Mouse (Mus musculus): ENCODE data around the gene Pcdh7. TPM values are rescaled to one million over a fixed set of nuclear protein-coding genes. Genes with fewer than 3 reads are reported as not detected.

Gene Pcdh7
- polyA plus RNA-seq, 1 experiment from 2014 or later, result 22.8 TPM

DNA sequence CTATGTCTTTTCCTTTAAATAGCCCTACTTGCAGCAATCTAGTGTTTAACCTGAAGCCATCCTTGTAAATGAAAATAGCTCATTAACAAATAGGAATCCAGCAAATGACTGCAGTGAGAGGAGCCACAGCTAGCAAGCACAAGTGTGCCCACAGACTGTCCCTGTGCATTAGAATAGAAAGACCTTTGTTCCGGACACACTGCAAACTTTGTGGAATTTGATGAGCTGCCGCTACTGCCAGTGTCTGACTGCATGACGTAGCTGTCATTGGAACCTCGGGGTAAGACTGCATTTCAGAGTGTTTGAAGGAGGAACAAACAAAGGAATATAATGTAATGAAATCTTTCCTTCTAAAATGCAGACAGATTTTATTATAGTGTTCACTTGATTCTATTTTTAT is 326.4 kb downstream of the Pcdh7 start:
- Histone ChIP-seq H3K4me3 (ENCODE audit: low read length) (no peak overlapping the region), H3K27ac (ENCODE audit: low read length) (no peak overlapping the region), H3K36me3 (ENCODE audit: control insufficient read depth, insufficient read depth) (no peaks in the 10 kb centered on the region), H3K27me3 (ENCODE audit: control insufficient read depth, insufficient read depth, low read length) (no peaks in the 10 kb centered on the region), H3K9me3 (replicated peaks; ENCODE audit: control insufficient read depth, low read length) (no peaks in the 10 kb centered on the region), H3K4me2 (ENCODE audit: low read depth, low read length) (peak overlapping the region; percentile 21; the same call in 1 of the 2 replicates), H3K4me1 (ENCODE audit: control insufficient read depth, insufficient read depth, low read length) (peaks cover 6% of the 10 kb centered on the region), H3K9ac (ENCODE audit: low read length) (no peak overlapping the region)
- WGBS, result 35% methylated on average over 4 of the region's 4 CpGs
- ATAC-seq (replicated peaks; ENCODE audit: extremely low read depth, insufficient read depth, low FRiP score), result no peak

DNA sequence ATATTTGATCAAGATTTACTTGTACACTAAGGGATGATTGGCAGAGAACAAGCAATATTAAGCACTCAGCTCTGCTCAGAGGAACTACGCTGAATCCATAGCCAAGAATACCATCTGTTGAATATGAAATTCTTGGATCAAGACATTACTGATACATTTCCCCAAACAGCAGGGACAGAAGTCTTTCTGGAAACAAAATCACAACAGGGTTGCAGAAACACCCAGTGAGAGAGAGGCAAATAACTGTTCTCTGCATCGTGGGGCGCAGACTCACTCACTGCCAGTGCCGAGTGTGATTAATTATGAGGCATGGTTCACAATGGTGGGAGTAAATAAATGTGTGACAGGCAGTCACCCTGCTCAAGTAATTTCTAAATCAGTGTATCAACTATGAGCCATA is 363.3 kb downstream of the Pcdh7 start:
- H3K27ac ChIP-seq (ENCODE audit: low read length), result peak overlapping the region; percentile 72
- H3K4me2 ChIP-seq (ENCODE audit: low read depth, low read length), result no peak overlapping the region
- peaks cover 13% of the 10 kb centered on the region for H3K4me1 ChIP-seq (ENCODE audit: control insufficient read depth, insufficient read depth, low read length)
- no peaks in the 10 kb centered on the region for H3K9me3 ChIP-seq (replicated peaks; ENCODE audit: control insufficient read depth, low read length)
- H3K27me3 ChIP-seq (ENCODE audit: control insufficient read depth, insufficient read depth, low read length), result no peaks in the 10 kb centered on the region
- no peak overlapping the region for H3K4me3 ChIP-seq (ENCODE audit: low read length)
- ATAC-seq (replicated peaks; ENCODE audit: extremely low read depth, insufficient read depth, low FRiP score), result no peak
- no peak overlapping the region for H3K9ac ChIP-seq (ENCODE audit: low read length)
- WGBS, result 54% methylated on average over 4 of the region's 4 CpGs
- H3K36me3 ChIP-seq (ENCODE audit: control insufficient read depth, insufficient read depth), result no peaks in the 10 kb centered on the region

DNA sequence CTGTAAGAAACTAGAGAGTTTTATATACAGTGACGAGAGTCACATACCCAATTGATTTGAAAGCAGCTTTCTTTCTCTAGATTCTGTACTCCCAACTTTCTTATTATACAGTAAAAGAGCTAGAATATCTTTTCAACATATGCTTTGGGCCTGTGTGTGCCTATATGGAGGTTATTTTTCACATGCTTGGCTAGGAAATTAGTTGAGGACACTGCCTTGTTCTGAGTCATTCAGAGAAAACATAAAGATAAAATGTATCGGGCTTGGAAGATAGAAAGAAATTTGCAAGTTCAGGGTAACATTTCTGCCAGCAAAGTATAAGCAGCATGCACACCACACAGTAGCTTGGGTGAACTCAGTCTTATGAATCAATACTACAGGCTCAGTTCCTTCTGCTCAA is 364.5 kb downstream of the Pcdh7 start:
- Histone ChIP-seq H3K4me3 (ENCODE audit: low read length) (no peak overlapping the region), H3K4me2 (ENCODE audit: low read depth, low read length) (no peak overlapping the region), H3K36me3 (ENCODE audit: control insufficient read depth, insufficient read depth) (no peaks in the 10 kb centered on the region), H3K9me3 (replicated peaks; ENCODE audit: control insufficient read depth, low read length) (no peaks in the 10 kb centered on the region), H3K27me3 (ENCODE audit: control insufficient read depth, insufficient read depth, low read length) (no peaks in the 10 kb centered on the region), H3K4me1 (ENCODE audit: control insufficient read depth, insufficient read depth, low read length) (peaks cover 13% of the 10 kb centered on the region), H3K9ac (ENCODE audit: low read length) (peak overlapping the region; percentile 38; the same call in 1 of the 2 replicates), H3K27ac (ENCODE audit: low read length) (peak overlapping the region; percentile 92)
- 60% methylated on average over 2 of the region's 2 CpGs for WGBS
- no peak for ATAC-seq (replicated peaks; ENCODE audit: extremely low read depth, insufficient read depth, low FRiP score)

DNA sequence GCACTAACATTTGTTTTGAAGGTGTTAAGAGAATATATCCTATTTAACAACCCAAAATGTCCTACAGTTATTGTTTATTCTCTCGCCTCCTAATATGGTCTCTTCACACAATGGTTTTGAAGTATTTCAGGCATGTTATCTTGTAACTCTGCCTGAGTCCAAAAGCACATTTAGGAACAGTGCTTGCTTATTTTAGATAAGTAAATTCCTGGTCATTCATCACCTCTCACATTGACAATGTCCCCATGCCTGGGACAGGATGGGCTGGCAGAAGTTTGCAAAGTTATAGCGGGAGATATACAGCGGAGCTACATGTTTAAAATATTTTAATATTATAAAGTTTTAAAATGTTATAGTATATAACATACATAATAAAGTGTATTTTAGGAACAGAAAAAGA is 365.3 kb downstream of the Pcdh7 start:
- H3K4me2 ChIP-seq (ENCODE audit: low read depth, low read length), result no peak overlapping the region
- ATAC-seq (replicated peaks; ENCODE audit: extremely low read depth, insufficient read depth, low FRiP score), result peak; percentile 84
- no peak overlapping the region for H3K9ac ChIP-seq (ENCODE audit: low read length)
- H3K36me3 ChIP-seq (ENCODE audit: control insufficient read depth, insufficient read depth), result no peaks in the 10 kb centered on the region
- H3K4me1 ChIP-seq (ENCODE audit: control insufficient read depth, insufficient read depth, low read length), result peaks cover 13% of the 10 kb centered on the region
- no peaks in the 10 kb centered on the region for H3K9me3 ChIP-seq (replicated peaks; ENCODE audit: control insufficient read depth, low read length)
- 19% methylated on average over 3 of the region's 3 CpGs for WGBS
- H3K27ac ChIP-seq (ENCODE audit: low read length), result no peak overlapping the region
- no peak overlapping the region for H3K4me3 ChIP-seq (ENCODE audit: low read length)
- H3K27me3 ChIP-seq (ENCODE audit: control insufficient read depth, insufficient read depth, low read length), result no peaks in the 10 kb centered on the region

DNA sequence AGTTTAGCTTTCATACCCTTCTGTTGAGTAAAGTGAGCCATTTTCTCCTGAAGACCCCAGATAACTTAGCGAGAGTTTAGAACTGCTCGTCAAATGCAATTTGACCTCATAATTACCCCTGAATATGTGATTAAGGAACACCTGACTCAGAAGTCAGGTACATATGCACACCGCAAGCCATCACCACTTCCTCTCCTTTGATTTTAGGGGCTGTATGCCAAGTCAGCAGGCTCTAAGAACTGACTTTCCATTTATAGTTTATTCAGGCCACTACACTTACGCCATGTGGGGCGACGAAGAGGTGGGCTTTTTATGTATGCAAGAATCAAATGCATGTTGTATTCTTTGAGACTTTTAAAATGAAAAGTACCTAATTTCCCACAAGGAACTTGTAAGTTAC is 366.2 kb downstream of the Pcdh7 start:
- Histone ChIP-seq H3K36me3 (ENCODE audit: control insufficient read depth, insufficient read depth) (no peaks in the 10 kb centered on the region), H3K9me3 (replicated peaks; ENCODE audit: control insufficient read depth, low read length) (no peaks in the 10 kb centered on the region), H3K4me3 (ENCODE audit: low read length) (no peak overlapping the region), H3K9ac (ENCODE audit: low read length) (no peak overlapping the region), H3K27me3 (ENCODE audit: control insufficient read depth, insufficient read depth, low read length) (no peaks in the 10 kb centered on the region), H3K4me1 (ENCODE audit: control insufficient read depth, insufficient read depth, low read length) (peaks cover 13% of the 10 kb centered on the region), H3K27ac (ENCODE audit: low read length) (peak overlapping the region; percentile 91), H3K4me2 (ENCODE audit: low read depth, low read length) (peak overlapping the region; percentile 41)
- peak; percentile 71; the same call in 1 of the 2 replicates for ATAC-seq (replicated peaks; ENCODE audit: extremely low read depth, insufficient read depth, low FRiP score)
- WGBS, result 30% methylated on average over 6 of the region's 6 CpGs

DNA sequence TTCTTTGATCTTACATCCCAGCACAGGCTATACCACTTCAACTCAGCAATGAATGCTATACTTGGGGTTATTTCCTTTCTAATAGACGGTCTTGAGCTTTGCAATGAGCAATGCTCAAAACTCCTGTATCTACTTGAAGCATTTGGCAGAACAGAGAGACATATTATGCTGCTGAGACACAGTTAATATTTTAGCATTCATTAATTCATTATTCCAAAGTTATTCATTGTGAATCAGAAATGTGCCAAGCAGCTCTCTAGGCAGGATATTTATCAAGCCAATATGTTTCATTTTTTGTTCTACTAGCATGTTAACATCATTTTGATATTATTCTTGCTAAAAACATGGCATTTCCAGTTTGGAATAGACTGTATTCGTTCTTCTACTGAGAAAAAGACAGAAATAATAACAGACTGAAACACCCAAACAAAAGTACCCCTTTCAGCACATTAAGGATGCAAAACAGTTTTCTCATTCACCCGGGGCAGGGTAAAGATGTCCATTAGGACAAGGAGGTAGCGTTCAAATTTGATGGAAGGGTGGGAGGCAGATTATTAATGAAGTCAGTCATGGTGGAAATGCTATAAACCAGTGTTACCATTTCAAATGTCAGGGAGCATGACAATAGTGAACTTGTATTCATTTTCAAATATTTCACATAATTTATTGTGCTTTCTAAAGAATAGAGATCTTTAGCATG is 391.0 kb downstream of the Pcdh7 start:
- H3K36me3 ChIP-seq (ENCODE audit: control insufficient read depth, insufficient read depth), result no peaks in the 10 kb centered on the region
- H3K4me1 ChIP-seq (ENCODE audit: control insufficient read depth, insufficient read depth, low read length), result peaks cover 11% of the 10 kb centered on the region
- H3K4me2 ChIP-seq (ENCODE audit: low read depth, low read length), result no peak overlapping the region
- no peaks in the 10 kb centered on the region for H3K9me3 ChIP-seq (replicated peaks; ENCODE audit: control insufficient read depth, low read length)
- 84% methylated on average over 4 of the region's 4 CpGs for WGBS
- no peak for ATAC-seq (replicated peaks; ENCODE audit: extremely low read depth, insufficient read depth, low FRiP score)
- no peak overlapping the region for H3K4me3 ChIP-seq (ENCODE audit: low read length)
- no peak overlapping the region for H3K9ac ChIP-seq (ENCODE audit: low read length)
- no peak overlapping the region for H3K27ac ChIP-seq (ENCODE audit: low read length)
- no peaks in the 10 kb centered on the region for H3K27me3 ChIP-seq (ENCODE audit: control insufficient read depth, insufficient read depth, low read length)

DNA sequence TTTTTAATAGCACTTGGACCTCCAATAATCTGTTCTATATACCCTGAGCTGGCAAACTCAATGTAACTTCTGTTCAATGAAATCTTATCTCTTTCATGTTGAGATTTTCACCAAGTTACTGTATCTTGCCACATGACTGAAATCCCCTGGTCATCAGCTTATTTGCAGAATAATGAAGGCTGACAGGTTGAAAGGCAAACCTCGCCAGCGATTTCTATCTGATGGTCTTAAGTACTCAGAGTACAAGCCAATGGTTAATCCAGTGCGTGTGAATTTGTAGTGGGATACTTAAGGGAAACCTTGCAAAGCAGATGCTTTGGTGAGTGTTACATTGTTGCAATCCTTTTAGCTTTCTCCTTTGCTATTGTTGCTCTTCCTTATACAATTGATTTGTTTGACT is 398.3 kb downstream of the Pcdh7 start:
- ATAC-seq (replicated peaks; ENCODE audit: extremely low read depth, insufficient read depth, low FRiP score), result no peak
- H3K4me2 ChIP-seq (ENCODE audit: low read depth, low read length), result no peak overlapping the region
- peaks cover 4% of the 10 kb centered on the region; the same call in 1 of the 2 replicates for H3K4me1 ChIP-seq (ENCODE audit: control insufficient read depth, insufficient read depth, low read length)
- no peaks in the 10 kb centered on the region for H3K27me3 ChIP-seq (ENCODE audit: control insufficient read depth, insufficient read depth, low read length)
- WGBS, result 62% methylated on average over 3 of the region's 3 CpGs
- H3K36me3 ChIP-seq (ENCODE audit: control insufficient read depth, insufficient read depth), result no peaks in the 10 kb centered on the region
- no peak overlapping the region for H3K4me3 ChIP-seq (ENCODE audit: low read length)
- no peaks in the 10 kb centered on the region for H3K9me3 ChIP-seq (replicated peaks; ENCODE audit: control insufficient read depth, low read length)
- H3K27ac ChIP-seq (ENCODE audit: low read length), result no peak overlapping the region
- H3K9ac ChIP-seq (ENCODE audit: low read length), result no peak overlapping the region

DNA sequence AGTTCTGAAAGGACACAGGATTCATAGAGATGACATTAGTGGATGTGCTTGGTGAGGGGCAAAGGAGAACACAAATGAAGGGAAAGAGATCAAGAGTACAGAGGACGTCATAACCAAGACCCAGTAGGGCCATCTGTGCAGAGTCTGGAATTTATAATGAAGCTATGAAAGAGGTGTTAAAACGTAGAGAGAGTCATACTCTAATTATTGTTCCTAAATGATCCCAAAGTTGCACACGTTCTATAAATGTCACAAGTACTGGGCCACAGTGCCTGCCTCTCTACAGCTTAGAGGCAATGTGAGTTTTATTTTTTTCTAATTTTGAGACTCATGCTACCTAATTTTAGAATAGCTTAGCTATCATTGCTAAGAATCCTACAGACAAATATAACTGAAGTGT is 400.1 kb downstream of the Pcdh7 start:
- no peak for ATAC-seq (replicated peaks; ENCODE audit: extremely low read depth, insufficient read depth, low FRiP score)
- H3K4me2 ChIP-seq (ENCODE audit: low read depth, low read length), result no peak overlapping the region
- WGBS, result 44% methylated on average over 3 of the region's 3 CpGs
- no peaks in the 10 kb centered on the region for H3K27me3 ChIP-seq (ENCODE audit: control insufficient read depth, insufficient read depth, low read length)
- H3K4me1 ChIP-seq (ENCODE audit: control insufficient read depth, insufficient read depth, low read length), result peaks cover 4% of the 10 kb centered on the region; the same call in 1 of the 2 replicates
- H3K9me3 ChIP-seq (replicated peaks; ENCODE audit: control insufficient read depth, low read length), result no peaks in the 10 kb centered on the region
- H3K9ac ChIP-seq (ENCODE audit: low read length), result no peak overlapping the region
- no peaks in the 10 kb centered on the region for H3K36me3 ChIP-seq (ENCODE audit: control insufficient read depth, insufficient read depth)
- H3K4me3 ChIP-seq (ENCODE audit: low read length), result no peak overlapping the region
- peak overlapping the region; percentile 46 for H3K27ac ChIP-seq (ENCODE audit: low read length)

DNA sequence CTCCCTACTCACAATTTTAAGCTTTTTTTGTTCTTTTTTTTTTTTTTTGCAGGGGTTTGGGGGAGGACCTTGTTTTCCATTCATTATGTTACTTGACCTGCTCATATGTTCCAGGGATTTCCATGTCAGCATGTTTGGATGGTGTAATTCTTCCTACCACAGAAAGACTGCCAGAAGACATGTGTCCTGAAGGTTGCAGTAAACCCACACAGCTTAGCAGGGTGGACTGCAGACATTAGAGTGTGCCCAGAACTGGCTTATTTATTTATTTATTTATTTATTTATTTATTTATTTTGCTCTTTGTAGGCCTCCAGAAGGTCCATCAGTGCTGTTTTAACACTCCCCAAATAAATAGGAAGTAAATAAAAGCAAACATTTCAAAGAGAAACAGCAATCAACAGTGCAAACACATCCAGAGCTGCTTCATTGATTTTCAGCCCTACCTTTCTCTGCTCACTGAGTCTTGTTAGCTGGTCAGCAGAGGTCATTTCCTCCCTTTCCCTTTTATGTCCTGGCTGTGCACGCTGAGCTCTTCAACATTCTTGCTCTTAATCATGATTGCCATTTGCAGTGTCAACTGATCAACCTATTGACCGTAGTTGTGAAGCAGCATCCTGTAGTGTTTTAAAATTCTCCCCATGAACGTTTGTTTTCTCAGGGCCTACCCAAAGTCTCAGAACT is 401.3 kb downstream of the Pcdh7 start:
- H3K9ac ChIP-seq (ENCODE audit: low read length), result no peak overlapping the region
- H3K27me3 ChIP-seq (ENCODE audit: control insufficient read depth, insufficient read depth, low read length), result no peaks in the 10 kb centered on the region
- 30% methylated on average over 3 of the region's 3 CpGs for WGBS
- no peaks in the 10 kb centered on the region for H3K36me3 ChIP-seq (ENCODE audit: control insufficient read depth, insufficient read depth)
- H3K4me1 ChIP-seq (ENCODE audit: control insufficient read depth, insufficient read depth, low read length), result peaks cover 4% of the 10 kb centered on the region; the same call in 1 of the 2 replicates
- H3K27ac ChIP-seq (ENCODE audit: low read length), result no peak overlapping the region
- no peaks in the 10 kb centered on the region for H3K9me3 ChIP-seq (replicated peaks; ENCODE audit: control insufficient read depth, low read length)
- H3K4me3 ChIP-seq (ENCODE audit: low read length), result no peak overlapping the region
- no peak for ATAC-seq (replicated peaks; ENCODE audit: extremely low read depth, insufficient read depth, low FRiP score)
- H3K4me2 ChIP-seq (ENCODE audit: low read depth, low read length), result no peak overlapping the region
